Mouse (Mus musculus): ENCODE data around the gene Gtsf2. TPM values are rescaled to one million over a fixed set of nuclear protein-coding genes. Genes with fewer than 3 reads are reported as not detected.

Gtsf2 gene
- polyA plus RNA-seq (2017; shearing (Covaris generic)) = not detected

DNA sequence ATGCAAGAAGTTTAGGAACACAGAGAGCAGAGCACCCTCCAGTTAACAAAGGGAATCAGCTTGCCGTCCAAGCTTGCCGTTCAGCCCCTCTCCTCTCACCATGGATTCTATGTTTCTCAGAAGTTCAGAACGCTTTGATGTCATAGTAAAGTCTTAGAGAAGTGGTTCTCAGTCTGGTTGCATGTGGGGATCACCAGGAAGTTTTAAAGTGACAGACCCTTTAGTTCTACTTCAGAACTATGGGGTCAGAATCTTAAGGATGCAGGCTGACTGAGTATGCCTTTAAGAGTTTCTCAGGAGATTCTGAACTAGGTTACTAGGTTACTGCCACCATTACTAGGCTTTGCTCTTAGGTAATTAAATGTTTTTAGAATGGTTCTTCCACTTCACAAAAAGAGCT, at the start of gene Gtsf2:
Gene Gtsf2, minus strand, starts transcription at position 101 of the 400 bp plus-strand sequence.

DNA sequence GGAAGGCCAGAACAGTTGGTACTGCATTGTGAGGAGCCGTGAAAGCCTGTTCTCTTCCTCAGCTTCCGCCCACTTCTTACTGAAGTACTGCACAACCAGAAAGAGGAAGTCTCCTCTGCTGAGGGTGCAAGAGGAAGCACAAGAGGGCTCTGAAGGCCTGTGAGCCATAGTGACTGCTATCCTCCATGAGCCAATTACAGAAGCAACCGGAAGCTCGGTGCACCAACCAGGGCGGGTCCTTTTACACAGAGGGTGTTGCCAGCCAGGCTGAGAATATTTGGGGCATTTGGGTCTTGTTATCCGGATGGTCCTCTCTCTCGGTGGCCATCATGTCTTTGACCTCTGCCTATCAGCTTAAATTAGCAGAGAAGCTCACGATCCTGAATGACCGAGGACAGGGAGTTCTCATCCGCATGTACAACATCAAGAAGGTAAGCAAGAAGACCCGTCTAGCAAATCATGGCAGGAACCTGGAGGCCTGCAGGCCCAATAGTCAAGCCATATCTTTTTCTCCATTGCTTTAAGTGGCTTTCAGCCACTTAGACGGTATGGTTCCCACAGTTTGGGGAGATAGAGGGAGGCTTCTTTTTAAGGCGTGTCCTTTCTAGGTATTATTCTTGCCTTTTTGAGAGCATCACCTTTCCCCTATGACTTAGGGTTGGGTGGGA, 5.4 kb upstream of the Gtsf2 start, which contains the start of gene Nckap1l:
Gene Nckap1l, plus strand, starts transcription at position 244 of the 668 bp plus-strand sequence.

DNA sequence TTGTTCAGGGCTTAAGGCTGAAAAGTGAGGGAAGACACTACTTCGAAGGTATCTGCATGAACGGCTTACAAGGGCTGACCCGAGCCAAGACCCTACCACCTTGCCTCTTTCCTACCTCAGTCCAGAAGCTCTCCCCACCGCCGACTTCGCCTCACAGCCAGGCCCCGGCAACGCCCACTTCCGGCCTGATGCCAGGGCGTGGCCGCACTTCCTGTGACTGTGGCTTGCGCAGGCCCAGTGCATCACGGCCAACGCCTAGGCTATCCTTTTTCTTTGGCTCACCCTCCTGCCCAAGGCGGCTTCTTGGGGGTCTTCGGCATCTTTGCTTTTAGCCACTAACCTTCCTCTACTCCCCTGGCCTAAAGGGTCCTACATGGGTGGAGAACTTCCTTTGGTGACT, 18.0 kb downstream of the Gtsf2 start, which contains the start of gene Gtsf1:
Gene Gtsf1, minus strand, starts transcription at position 230 of the 400 bp plus-strand sequence.

Other genes with a start within 250 kb of the Gtsf2 start
- 10.3 TPM for gene Cbx5, start 208.7 kb downstream of the Gtsf2 start, polyA plus RNA-seq (2017; shearing (Covaris generic))
- 147 TPM for gene Hnrnpa1, start 208.0 kb downstream of the Gtsf2 start, polyA plus RNA-seq (2017; shearing (Covaris generic))
- gene Nfe2, start 190.1 kb downstream of the Gtsf2 start, polyA plus RNA-seq (2017; shearing (Covaris generic)) = 1.0 TPM
- gene Copz1, start 175.8 kb downstream of the Gtsf2 start, polyA plus RNA-seq (2017; shearing (Covaris generic)) = 128 TPM
- gene Gpr84, start 137.9 kb downstream of the Gtsf2 start, polyA plus RNA-seq (2017; shearing (Covaris generic)) = not detected
- gene Zfp385a, start 108.4 kb downstream of the Gtsf2 start, polyA plus RNA-seq (2017; shearing (Covaris generic)) = not detected
- gene Itga5, start 81.7 kb downstream of the Gtsf2 start, polyA plus RNA-seq (2017; shearing (Covaris generic)) = not detected
- gene Gtsf1, start 18.0 kb downstream of the Gtsf2 start, polyA plus RNA-seq (2017; shearing (Covaris generic)) = not detected
- 95.8 TPM for gene Nckap1l, start 5.3 kb upstream of the Gtsf2 start, polyA plus RNA-seq (2017; shearing (Covaris generic))
- gene Pde1b, start 54.6 kb upstream of the Gtsf2 start, polyA plus RNA-seq (2017; shearing (Covaris generic)) = 3.5 TPM
- not detected for gene Ppp1r1a, start 89.5 kb upstream of the Gtsf2 start, polyA plus RNA-seq (2017; shearing (Covaris generic))
- not detected for gene Glycam1, start 116.6 kb upstream of the Gtsf2 start, polyA plus RNA-seq (2017; shearing (Covaris generic))